Mouse (Mus musculus) heart, adult 2 months (tissue): ENCODE results near the gene Rab6a. TPM values are rescaled to one million over a fixed set of nuclear protein-coding genes. Genes with fewer than 3 reads are reported as not detected.

Experiments
- DNase-seq, 2 experiments: peaks; one replicate each; pipeline ENCODE4 v3.0.0; 2021
- H3K27ac ChIP-seq: fragments of 200-600 bp; 2 replicates; pipeline ENCODE4 v1.8.1; 2022
- H3K27me3 ChIP-seq: fragments of 200-500 bp; 2 replicates; pipeline ENCODE4 v1.6.1; 2012; ENCODE audit warnings: mild to moderate bottlenecking, low read length, inconsistent platforms, mixed read lengths; ENCODE audit not compliant: control insufficient read depth, insufficient read depth
- H3K36me3 ChIP-seq: fragments of 200-500 bp; 2 replicates; pipeline ENCODE4 v1.6.1; 2012; ENCODE audit warnings: low read length, inconsistent platforms; ENCODE audit not compliant: control insufficient read depth, insufficient read depth
- H3K4me1 ChIP-seq: fragments of 200-500 bp; 2 replicates; pipeline ENCODE4 v1.6.1; 2011; ENCODE audit warnings: low read length; ENCODE audit not compliant: control insufficient read depth, insufficient read depth
- H3K4me3 ChIP-seq: fragments of 200-600 bp; 2 replicates; pipeline ENCODE4 v1.8.1; 2022
- H3K79me2 ChIP-seq: fragments of 200-500 bp; replicated peaks from 2 replicates; pipeline ENCODE4 v1.6.1; 2012; ENCODE audit warnings: mild to moderate bottlenecking, inconsistent platforms, low read length, moderate library complexity, mixed read lengths; ENCODE audit not compliant: control insufficient read depth, insufficient read depth
- H3K9ac ChIP-seq: fragments of 200-500 bp; 2 replicates; pipeline ENCODE4 v1.6.1; 2012; ENCODE audit warnings: low read depth, mild to moderate bottlenecking, control low read depth, inconsistent platforms, low read length, mixed read lengths
- CTCF ChIP-seq: fragments of 200-600 bp; IDR thresholded peaks from 2 replicates; pipeline ENCODE4 v1.8.1; 2022; ENCODE audit warnings: antibody characterized with exemption, mild to moderate bottlenecking, moderate library complexity
- EP300 ChIP-seq: fragments of 200-500 bp; IDR thresholded peaks from 2 replicates; pipeline ENCODE4 v1.6.1; 2011; ENCODE audit warnings: low read depth, low read length, control low read depth; ENCODE audit not compliant: insufficient read depth
- POLR2A ChIP-seq: fragments of 200-500 bp; IDR thresholded peaks from 2 replicates; pipeline ENCODE4 v1.6.1; 2011; ENCODE audit warnings: mild to moderate bottlenecking, low read depth, low read length, control low read depth; ENCODE audit not compliant: insufficient read depth
- WGBS: fragments of 180-500 bp; shearing (Covaris S2); methylation state at CpG from one replicate; pipeline ENCODE4 v1.1.7; 2018; 5-methylcytosine and 5-hydroxymethylcytosine counted together
- intact Hi-C: fragments of 180-260 bp; cut with DNase I; formaldehyde crosslinking; loops from one replicate; pipeline ENCODE4 v1.15.1; 2025
- polyA plus RNA-seq: library from polyadenylated mRNA; depleted of rRNA; stranded (reverse); fragments of >200 nt; gene quantifications from 2 replicates; pipeline ENCODE4 v1.2.3, GENCODE M21; 2012; rRNA removed
- total RNA-seq, 2 experiments: library from RNA; stranded (reverse); gene quantifications; 2 replicates each; pipeline ENCODE4 v1.2.3; 2021

Gene Rab6a
- total and polyA plus RNA-seq, 3 experiments, result 21.1 to 64.9 (median 59.8) TPM

- Histone ChIP-seq H3K9ac (no peak overlapping the region), H3K36me3 (no peaks in the 10 kb centered on the region), H3K79me2 (no peaks in the 10 kb centered on the region), H3K4me1 (no peaks in the 10 kb centered on the region), H3K27me3 (no peaks in the 10 kb centered on the region), H3K4me3 (no peak overlapping the region), H3K27ac (no peak overlapping the region)
- peak; percentile 55; the same call in 1 of the 2 replicates for TF ChIP-seq EP300
- peak; percentile 90 for TF ChIP-seq CTCF
- no peak for TF ChIP-seq POLR2A
- DNase-seq, result peak; percentile 69 to 82
- 36% methylated on average over 13 of the region's 13 CpGs for WGBS
- intact Hi-C loops, result loop anchor here (1.0 to 5.0 kb wide), 6 partner anchors 19 to 182 kb away; no protein-coding TSS in a partner anchor
Observed at GRCm38 (mm10) chr7:100685061-100686030, 78.1 kb downstream of the Rab6a start.

- no peaks in the 10 kb centered on the region for H3K79me2 ChIP-seq
- DNase-seq, result no peak
- no peaks in the 10 kb centered on the region for H3K4me1 ChIP-seq
- TF ChIP-seq POLR2A, result no peak
- TF ChIP-seq CTCF, result no peak
- no peak for TF ChIP-seq EP300
- no peaks in the 10 kb centered on the region for H3K27me3 ChIP-seq
- H3K9ac ChIP-seq, result no peak overlapping the region
- no peaks in the 10 kb centered on the region for H3K36me3 ChIP-seq
- intact Hi-C loops, result loop anchor here (5.0 kb wide), 1 partner anchor 179 kb away; no protein-coding TSS in a partner anchor
- no peak overlapping the region for H3K4me3 ChIP-seq
- H3K27ac ChIP-seq, result no peak overlapping the region
- 78% methylated on average over 7 of the region's 7 CpGs for WGBS
Observed at GRCm38 (mm10) chr7:100688471-100688870, 81.3 kb downstream of the Rab6a start.

Other genes with a start within 250 kb of the Rab6a start
- gene C2cd3, start 235.2 kb upstream of the Rab6a start, total RNA-seq, result 1 to 10 TPM; 7.0 to 8.4 TPM
- 6.6 and 8.5 TPM in 2 replicates for gene C2cd3, start 235.2 kb upstream of the Rab6a start, polyA plus RNA-seq
- 10 to 100 TPM; 32.5 to 35.8 TPM for gene Ppme1, start 235.1 kb upstream of the Rab6a start, total RNA-seq
- gene Ppme1, start 235.1 kb upstream of the Rab6a start, polyA plus RNA-seq, result 80.7 and 118 TPM in 2 replicates
- 10 to 100 TPM; 33.7 to 39.4 TPM for gene Ucp3, start 134.4 kb upstream of the Rab6a start, total RNA-seq
- 39.0 and 39.1 TPM in 2 replicates for gene Ucp3, start 134.4 kb upstream of the Rab6a start, polyA plus RNA-seq
- gene Ucp2, start 114.1 kb upstream of the Rab6a start, total RNA-seq, result 100 to 1,000 TPM; 245 to 496 TPM
- gene Ucp2, start 114.1 kb upstream of the Rab6a start, polyA plus RNA-seq, result 109 and 193 TPM in 2 replicates
- gene Dnajb13, start 92.5 kb upstream of the Rab6a start, total RNA-seq, result not detected
- gene Dnajb13, start 92.5 kb upstream of the Rab6a start, polyA plus RNA-seq, result 0.32 and 1.2 TPM in 2 replicates
- 10 to 100 TPM; 14.1 to 15.4 TPM for gene Coa4, start 70.3 kb upstream of the Rab6a start, total RNA-seq
- 20.0 and 22.9 TPM in 2 replicates for gene Coa4, start 70.3 kb upstream of the Rab6a start, polyA plus RNA-seq
- gene Mrpl48, start 891 bp downstream of the Rab6a start, total RNA-seq, result 10 to 100 TPM; 65.7 to 69.9 TPM
- gene Mrpl48, start 891 bp downstream of the Rab6a start, polyA plus RNA-seq, result 24.1 and 32.9 TPM in 2 replicates
- gene Plekhb1, start 55.0 kb downstream of the Rab6a start, total RNA-seq, result 1 to 10 TPM; 2.2 to 2.5 TPM
- gene Plekhb1, start 55.0 kb downstream of the Rab6a start, polyA plus RNA-seq, result 9.0 and 12.1 TPM in 2 replicates
- 10 to 100 TPM; 36.3 to 37.1 TPM for gene Fam168a, start 99.2 kb downstream of the Rab6a start, total RNA-seq
- 39.8 and 52.6 TPM in 2 replicates for gene Fam168a, start 99.2 kb downstream of the Rab6a start, polyA plus RNA-seq